Mouse (Mus musculus): ENCODE results near the gene Serinc2.

DNA sequence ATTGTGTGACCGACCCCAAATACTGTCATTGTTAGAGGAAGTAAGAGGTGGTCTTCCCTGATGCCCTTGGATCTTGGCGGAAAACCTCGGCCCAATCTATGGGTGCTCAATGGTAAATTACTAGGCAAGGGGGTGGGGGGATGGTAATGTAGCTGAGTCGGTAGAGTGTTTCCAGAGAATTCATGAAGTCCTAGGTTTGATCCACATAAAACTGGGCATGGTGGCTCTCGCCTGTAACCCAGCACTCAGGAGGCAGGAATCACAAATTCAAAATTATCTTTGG, 3.2 kb downstream of the Serinc2 start:
- TF ChIP-seq MYOG (IDR thresholded peaks at IDR 0.05; ENCODE audit: control insufficient read depth, extremely low read depth, insufficient read length): no peak
- TF ChIP-seq CTCF (IDR thresholded peaks at IDR 0.05; ENCODE audit: control insufficient read depth, insufficient read depth, insufficient read length): no peak
- no peak for TF ChIP-seq MYOD1 (IDR thresholded peaks at IDR 0.05; ENCODE audit: control insufficient read depth, insufficient read length, low read depth)
- no peak for TF ChIP-seq USF1 (IDR thresholded peaks at IDR 0.05; ENCODE audit: low read depth)
- no peak for TF ChIP-seq MAX (IDR thresholded peaks at IDR 0.05)
- TF ChIP-seq CEBPB (IDR thresholded peaks at IDR 0.05; ENCODE audit: low read depth): no peak

Data from C2C12 (cell line).